Mouse (Mus musculus): ENCODE measurements around the gene Mrpl48. TPM values are rescaled to one million over a fixed set of nuclear protein-coding genes. Genes with fewer than 3 reads are reported as not detected.
"Not testable (repeated sequence)": the region's sequence is repeated elsewhere in the genome, so short reads cannot be mapped to it uniquely, and the experiment has no call there.

The Mrpl48 gene
- total RNA-seq, 2 experiments from 2014 or later: 64.9 to 66.2 TPM

GRCm38 (mm10) chr7:100590845-100591521, 17.1 kb downstream of the Mrpl48 start:
- peak; percentile 84 to 85 for DNase-seq (ENCODE audit: low spot score in 2 of 2)
- intact Hi-C loops (cut with DNase I): loop anchor here (2.0 kb wide), 1 partner anchor 16 kb away; the partner anchor contains the start of gene Rab6a

- intact Hi-C loops (cut with DNase I): loop anchor here (2.0 kb wide), 1 partner anchor 16 kb away; the partner anchor contains the start of gene Rab6a
- DNase-seq (ENCODE audit: low spot score in 2 of 2): no peak
Measured at GRCm38 (mm10) chr7:100590504-100590844, 17.6 kb downstream of the Mrpl48 start.

GRCm38 (mm10) chr7:100589816-100590215, 18.3 kb downstream of the Mrpl48 start:
- intact Hi-C loops (cut with DNase I): loop anchor here (2.0 kb wide), 1 partner anchor 17 kb away; the partner anchor contains the start of gene Rab6a
- no peak for DNase-seq (ENCODE audit: low spot score in 2 of 2)

- peak; percentile 90 to 91 for DNase-seq (ENCODE audit: low spot score in 2 of 2)
- intact Hi-C loops (cut with DNase I): loop anchor here (2.0 to 5.0 kb wide), 2 partner anchors 28 to 45 kb away; partner anchors contain the start of gene Coa4
Measured at GRCm38 (mm10) chr7:100582727-100583236, 25.3 kb downstream of the Mrpl48 start.

- DNase-seq (ENCODE audit: low spot score in 2 of 2): no peak
- intact Hi-C loops (cut with DNase I): loop anchor here (2.0 to 5.0 kb wide), 2 partner anchors 27 to 45 kb away; partner anchors contain the start of gene Coa4
Measured at GRCm38 (mm10) chr7:100582235-100582634, 25.9 kb downstream of the Mrpl48 start.

- peak in 1 of 2 experiments; percentile 59 for DNase-seq (ENCODE audit: low spot score in 2 of 2)
- intact Hi-C loops (cut with DNase I): no loop called here
Measured at GRCm38 (mm10) chr7:100578794-100579193, 29.3 kb downstream of the Mrpl48 start.

- intact Hi-C loops (cut with DNase I): no loop called here
- DNase-seq (ENCODE audit: low spot score in 2 of 2): peak in 1 of 2 experiments; percentile 26
Measured at GRCm38 (mm10) chr7:100572704-100573103, 35.4 kb downstream of the Mrpl48 start.

- intact Hi-C loops (cut with DNase I): no loop called here
- no peak for DNase-seq (ENCODE audit: low spot score in 2 of 2)
Measured at GRCm38 (mm10) chr7:100572061-100572460, 36.0 kb downstream of the Mrpl48 start.

- DNase-seq (ENCODE audit: low spot score in 2 of 2): no peak
- intact Hi-C loops (cut with DNase I): no loop called here
Measured at GRCm38 (mm10) chr7:100570930-100571715, 37.0 kb downstream of the Mrpl48 start.

- intact Hi-C loops (cut with DNase I): no loop called here
- DNase-seq (ENCODE audit: low spot score in 2 of 2): no peak
Measured at GRCm38 (mm10) chr7:100569907-100570306, 38.2 kb downstream of the Mrpl48 start.

GRCm38 (mm10) chr7:100567238-100567637, 40.9 kb downstream of the Mrpl48 start:
- intact Hi-C loops (cut with DNase I); DNase-seq (ENCODE audit: low spot score in 2 of 2): not testable (repeated sequence)

GRCm38 (mm10) chr7:100561861-100562587, 46.1 kb downstream of the Mrpl48 start:
- peak in 1 of 2 experiments; percentile 39 for DNase-seq (ENCODE audit: low spot score in 2 of 2)
- intact Hi-C loops (cut with DNase I): no loop called here

- intact Hi-C loops (cut with DNase I): loop anchor here (5.0 kb wide), 1 partner anchor 48 kb away; the partner anchor contains the start of genes Mrpl48 and Rab6a
Measured at GRCm38 (mm10) chr7:100559331-100559730, 48.8 kb downstream of the Mrpl48 start.

GRCm38 (mm10) chr7:100557241-100557640, 50.9 kb downstream of the Mrpl48 start:
- intact Hi-C loops (cut with DNase I): loop anchor here (5.0 kb wide), 1 partner anchor 50 kb away; the partner anchor contains the start of genes Mrpl48 and Rab6a

More at GRCm38 (mm10) chr7:100559331-100559730, 48.8 kb downstream of the Mrpl48 start:
- DNase-seq (ENCODE audit: low spot score in 2 of 2): no peak

GRCm38 (mm10) chr7:100555431-100555951, 52.6 kb downstream of the Mrpl48 start:
- DNase-seq (ENCODE audit: low spot score in 2 of 2): peak; percentile 66 to 84
- intact Hi-C loops (cut with DNase I): loop anchor here (2.0 to 5.0 kb wide), 2 partner anchors 27 to 52 kb away; partner anchors contain the start of genes Mrpl48 and Rab6a

More at GRCm38 (mm10) chr7:100557241-100557640, 50.9 kb downstream of the Mrpl48 start:
- DNase-seq (ENCODE audit: low spot score in 2 of 2): no peak

- intact Hi-C loops (cut with DNase I): loop anchor here (2.0 to 5.0 kb wide), 2 partner anchors 28 to 52 kb away; partner anchors contain the start of genes Mrpl48 and Rab6a
- DNase-seq (ENCODE audit: low spot score in 2 of 2): no peak
Measured at GRCm38 (mm10) chr7:100554939-100555338, 53.2 kb downstream of the Mrpl48 start.

- intact Hi-C loops (cut with DNase I): no loop called here
- peak; percentile 59 to 80 for DNase-seq (ENCODE audit: low spot score in 2 of 2)
Measured at GRCm38 (mm10) chr7:100550338-100551007, 57.6 kb downstream of the Mrpl48 start.

GRCm38 (mm10) chr7:100549796-100550195, 58.3 kb downstream of the Mrpl48 start:
- no peak for DNase-seq (ENCODE audit: low spot score in 2 of 2)
- intact Hi-C loops (cut with DNase I): no loop called here
